ENCODE assay signal across 9 mouse cellular contexts in the genomic region with DNA sequence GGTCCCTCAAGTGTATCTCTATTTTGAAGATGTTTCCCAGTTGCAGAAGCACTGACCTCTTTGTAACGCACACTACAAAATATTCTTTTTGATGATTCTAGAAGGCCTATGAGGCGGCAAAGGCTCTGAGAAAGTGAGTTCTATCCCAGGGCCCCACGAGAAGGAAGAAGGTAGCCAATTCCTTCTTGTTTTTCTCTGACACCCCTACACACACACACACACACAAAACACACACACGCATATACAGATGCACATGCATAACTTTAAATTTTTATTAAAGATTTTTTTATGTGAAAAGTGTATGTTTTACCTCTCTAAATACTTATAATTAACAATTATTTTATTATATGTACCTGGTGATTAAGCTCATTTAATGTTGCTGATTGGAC. TPM values are rescaled to one million over a fixed set of nuclear protein-coding genes. Genes with fewer than 3 reads are reported as not detected.
DNase-seq lines count a peak whose midpoint lies in the region; ATAC-seq and TF ChIP-seq lines count a peak whose summit lies in the region.
"Had no signal": no experiment of that assay in that cellular context is flagged by ENCODE, and none has a peak within 500 bp of the region (broad histone marks: within the 10 kb centered on the region; RNA-seq: fewer than 3 reads in every experiment).

No protein-coding gene starts in this region.

- no peak for TF ChIP-seq EP300 in heart, adult 2 months (IDR thresholded peaks at IDR 0.05; ENCODE audit: insufficient read depth, low read depth, low read length)
- TF ChIP-seq EP300 in CH12.LX (IDR thresholded peaks at IDR 0.05; ENCODE audit: low read length): no peak

- TF ChIP-seq CTCF in heart, adult 2 months (IDR thresholded peaks at IDR 0.05): no peak
- TF ChIP-seq CTCF in CH12.LX (conservative IDR thresholded peaks at IDR 0.05 in 1 of 2, IDR thresholded peaks at IDR 0.05 in 1 of 2; ENCODE audit: low read depth in 2 of 2, low read length in 2 of 2): no peak

- no peaks in the 10 kb centered on the region for H3K27me3 ChIP-seq in heart, adult 2 months (ENCODE audit: control insufficient read depth, insufficient read depth, low read length)
- H3K27me3 ChIP-seq in CH12.LX (replicated peaks): no peaks in the 10 kb centered on the region
- H3K27me3 ChIP-seq in forebrain, embryonic 16.5 days (replicated peaks; ENCODE audit: control insufficient read depth, insufficient read depth, low read length): no peaks in the 10 kb centered on the region
- H3K27me3 ChIP-seq in liver, embryonic 15.5 days: no peaks in the 10 kb centered on the region

- TF ChIP-seq POLR2A in heart, adult 2 months (IDR thresholded peaks at IDR 0.05; ENCODE audit: insufficient read depth, low read depth, low read length): no peak
- TF ChIP-seq POLR2A in CH12.LX (IDR thresholded peaks at IDR 0.05; ENCODE audit: low read depth, low read length): no peak; the same call in 1 of the 2 replicates

- no peaks in the 10 kb centered on the region for H3K4me1 ChIP-seq in heart, adult 2 months (ENCODE audit: control insufficient read depth, insufficient read depth, low read length)
- H3K4me1 ChIP-seq in CH12.LX (ENCODE audit: control insufficient read depth in 1 of 2, insufficient read depth in 2 of 2): peaks cover 3 to 13% of the 10 kb centered on the region in 2 experiments; a peak in 3 of 4 replicates
- H3K4me1 ChIP-seq in forebrain, embryonic 16.5 days (replicated peaks; ENCODE audit: control insufficient read depth, insufficient read depth, low read length): peaks cover 7% of the 10 kb centered on the region
- H3K4me1 ChIP-seq in liver, embryonic 15.5 days (replicated peaks): peaks cover 11% of the 10 kb centered on the region

- intact Hi-C loops in heart, adult 2 months (cut with DNase I): loop anchor here (1.0 to 5.0 kb wide), 2 partner anchors 9 to 66 kb away; partner anchors contain the start of genes Bbs5 and Ppig
- intact Hi-C loops in heart, postnatal 36 days (cut with DNase I): loop anchor here (5.0 kb wide), 1 partner anchor 66 kb away; the partner anchor contains the start of gene Bbs5

- H3K79me2 ChIP-seq in heart, adult 2 months (replicated peaks; ENCODE audit: control insufficient read depth, insufficient read depth, low read length): no peaks in the 10 kb centered on the region
- H3K79me2 ChIP-seq in CH12.LX (replicated peaks; ENCODE audit: control insufficient read depth, extremely low read depth, insufficient read depth, poor library complexity, severe bottlenecking): peaks cover 5% of the 10 kb centered on the region; the same call in 1 of the 2 replicates

- no peak for DNase-seq in heart, adult 2 months
- no peak for DNase-seq in heart, postnatal 36 days
- DNase-seq in CH12.LX (ENCODE audit: extremely low read depth): no peak
- no peak for DNase-seq in thymus, postnatal 10 days (ENCODE audit: low spot score in 2 of 2)
- DNase-seq in layer of hippocampus, adult 11-12 months (ENCODE audit: low spot score): no peak
- DNase-seq in adrenal gland, adult (ENCODE audit: inconsistent age in 2 of 2, low spot score in 1 of 2): no peak

- no peak for ATAC-seq in forebrain, embryonic 16.5 days
- no peak for ATAC-seq in liver, embryonic 15.5 days (ENCODE audit: insufficient read depth)

- no peaks in the 10 kb centered on the region for H3K9me3 ChIP-seq in CH12.LX (replicated peaks; ENCODE audit: low read length)
- H3K9me3 ChIP-seq in forebrain, embryonic 16.5 days (ENCODE audit: control insufficient read depth, low read length): no peaks in the 10 kb centered on the region
- H3K9me3 ChIP-seq in liver, embryonic 15.5 days (replicated peaks): no peaks in the 10 kb centered on the region

- dilution Hi-C loops in CH12.LX (cut with MboI; ENCODE audit: extremely low pct_ligation_motif_present, extremely low pct_unique_long_range_greater_than_20kb, low sequenced_read_pairs): no loop called here

- no peak overlapping the region; the same call in 1 of the 2 replicates for H3K27ac ChIP-seq in heart, adult 2 months
- H3K27ac ChIP-seq in CH12.LX (ENCODE audit: insufficient read depth, low read depth): no peak overlapping the region
- H3K27ac ChIP-seq in forebrain, embryonic 16.5 days (ENCODE audit: low read length): no peak overlapping the region
- H3K27ac ChIP-seq in liver, embryonic 15.5 days (replicated peaks): no peak overlapping the region

- no peak for TF ChIP-seq RAD21 in CH12.LX (IDR thresholded peaks at IDR 0.05; ENCODE audit: low read depth, low read length)

- WGBS in heart, adult 2 months: 22% methylated on average over 4 of the region's 4 CpGs
- 31% methylated on average over 4 of the region's 4 CpGs for WGBS in forebrain, embryonic 16.5 days
- 18% methylated on average over 4 of the region's 4 CpGs for WGBS in liver, embryonic 15.5 days (ENCODE audit: insufficient replicate concordance)

- no peak overlapping the region for H3K9ac ChIP-seq in heart, adult 2 months (ENCODE audit: low read depth, low read length)
- H3K9ac ChIP-seq in CH12.LX (ENCODE audit: insufficient read depth, low read depth): no peak overlapping the region
- no peak overlapping the region for H3K9ac ChIP-seq in forebrain, embryonic 16.5 days (replicated peaks; ENCODE audit: low read depth, low read length)
- H3K9ac ChIP-seq in liver, embryonic 15.5 days: no peak overlapping the region

- no peaks in the 10 kb centered on the region for H3K36me3 ChIP-seq in heart, adult 2 months (ENCODE audit: control insufficient read depth, insufficient read depth, low read length)
- peaks cover 12 to 23% of the 10 kb centered on the region in 2 experiments for H3K36me3 ChIP-seq in CH12.LX (replicated peaks in 1 of 2; ENCODE audit: control insufficient read depth in 1 of 2, insufficient read depth in 1 of 2, low read length in 1 of 2)
- H3K36me3 ChIP-seq in forebrain, embryonic 16.5 days (ENCODE audit: control insufficient read depth, insufficient read depth): no peaks in the 10 kb centered on the region
- H3K36me3 ChIP-seq in liver, embryonic 15.5 days (replicated peaks): no peaks in the 10 kb centered on the region

- H3K4me3 ChIP-seq in heart, adult 2 months: peak overlapping the region; percentile 99
- peak overlapping the region in 2 of 3 experiments; percentile 23 to 96 for H3K4me3 ChIP-seq in CH12.LX (replicated peaks in 1 of 3; ENCODE audit: low read depth in 2 of 3, low read length in 2 of 3, poor library complexity in 1 of 3)
- peak overlapping the region; percentile 82 for H3K4me3 ChIP-seq in forebrain, embryonic 16.5 days (replicated peaks; ENCODE audit: low read length)
- H3K4me3 ChIP-seq in liver, embryonic 15.5 days (replicated peaks): peak overlapping the region; percentile 73

- in situ Hi-C loops in CH12.LX (cut with MboI; ENCODE audit: low pct_ligation_motif_present, low pct_unique_long_range_greater_than_20kb, low sequenced_read_pairs): no loop called here

- peak overlapping the region; percentile 86 for H3K4me2 ChIP-seq in CH12.LX (ENCODE audit: insufficient read depth, low read depth, poor library complexity, severe bottlenecking)
- peak overlapping the region; percentile 51 for H3K4me2 ChIP-seq in forebrain, embryonic 16.5 days (ENCODE audit: low read length)
- H3K4me2 ChIP-seq in liver, embryonic 15.5 days: peak overlapping the region; percentile 89

TF ChIP-seq in CH12.LX, 34 proteins besides CTCF, POLR2A, EP300 and RAD21:
- TF ChIP-seq SMC3 (IDR thresholded peaks at IDR 0.05; ENCODE audit: low read depth, low read length): no peak
- TF ChIP-seq NELFE (IDR thresholded peaks at IDR 0.05; ENCODE audit: low read depth, low read length): peak; percentile 56; the same call in 1 of the 2 replicates
- TF ChIP-seq MAFK (IDR thresholded peaks at IDR 0.05; ENCODE audit: insufficient replicate concordance, low read length): 0 out of 2 replicates have a peak, but pooled peaks have one; percentile 42

RNA-seq across cellular contexts. Expression of gene Fastkd1, which starts 0.3 kb away (rescaled TPM):
- 10 to 100 TPM; 27.1 to 33.1 TPM for total RNA-seq in heart, adult 2 months (2021)
- 8.8 and 17.2 TPM in 2 replicates for polyA plus RNA-seq in heart, adult 2 months (2012; rRNA removed)
- total RNA-seq in heart, postnatal 36 days (2021): 10 to 100 TPM; 27.2 to 35.9 TPM
- total RNA-seq in CH12.LX (2012; rRNA removed) (15.3 and 19.3 TPM in 2 replicates), CH12.LX (2014; rRNA removed) (19.1 and 21.9 TPM in 2 replicates)
- polyA plus RNA-seq in CH12.LX (2012; ENCODE audit: insufficient read length, low read depth): 16.6 and 18.5 TPM in 2 replicates
- 16.7 and 18.5 TPM in 2 replicates for polyA plus RNA-seq in forebrain, embryonic 16.5 days (2015; fragmentation: Nextera tagmentation; extraction: Ambion mirVana)
- polyA plus RNA-seq in liver, embryonic 15.5 days (2015; fragmentation: Nextera tagmentation; extraction: Ambion mirVana): 3.3 and 3.4 TPM in 2 replicates

RNA-seq across cellular contexts. Expression of gene Ppig, which starts 8.7 kb away (rescaled TPM):
- 10 to 100 TPM; 35.5 to 36.2 TPM for total RNA-seq in heart, adult 2 months (2021)
- polyA plus RNA-seq in heart, adult 2 months (2012; rRNA removed): 1.7 and 4.4 TPM in 2 replicates
- total RNA-seq in heart, postnatal 36 days (2021): 10 to 100 TPM; 35.7 to 38.8 TPM
- total RNA-seq in CH12.LX (2012; rRNA removed) (10.3 and 11.5 TPM in 2 replicates), CH12.LX (2014; rRNA removed) (12.0 and 12.9 TPM in 2 replicates)
- polyA plus RNA-seq in CH12.LX (2012; ENCODE audit: insufficient read length, low read depth): 168 and 180 TPM in 2 replicates
- 127 TPM in 2 replicates for polyA plus RNA-seq in forebrain, embryonic 16.5 days (2015; fragmentation: Nextera tagmentation; extraction: Ambion mirVana)
- polyA plus RNA-seq in liver, embryonic 15.5 days (2015; fragmentation: Nextera tagmentation; extraction: Ambion mirVana): 48.2 and 51.8 TPM in 2 replicates

RNA-seq across cellular contexts. Expression of gene Klhl41, which starts 43.7 kb away (rescaled TPM):
- total RNA-seq in heart, adult 2 months (2021): 10 to 100 TPM; 67.3 to 75.7 TPM
- 19.3 and 40.7 TPM in 2 replicates for polyA plus RNA-seq in heart, adult 2 months (2012; rRNA removed)
- total RNA-seq in heart, postnatal 36 days (2021): 10 to 100 TPM; 66.9 to 77.0 TPM
- total RNA-seq in CH12.LX (2012; rRNA removed): 0.04 TPM in 2 replicates
- 0.11 TPM in 1 of 2 replicates, not detected in the other for total RNA-seq in CH12.LX (2014; rRNA removed)
- 0.12 and 0.27 TPM in 2 replicates for polyA plus RNA-seq in CH12.LX (2012; ENCODE audit: insufficient read length, low read depth)
- 0.12 TPM in 1 of 2 replicates, not detected in the other for polyA plus RNA-seq in forebrain, embryonic 16.5 days (2015; fragmentation: Nextera tagmentation; extraction: Ambion mirVana)
- polyA plus RNA-seq in liver, embryonic 15.5 days (2015; fragmentation: Nextera tagmentation; extraction: Ambion mirVana): 0.66 and 1.5 TPM in 2 replicates
- polyA plus RNA-seq: spleen, adult 2 months had no signal
